Mouse (Mus musculus) T-cell, adult 2 months (primary cell): ENCODE results near the gene Zfp536.
A peak's percentile ranks its signal among the peaks of the same experiment; 100 is the strongest.
"Not testable (repeated sequence)": the region's sequence is repeated elsewhere in the genome, so short reads cannot be mapped to it uniquely, and the experiment has no call there.

Source experiments
- DNase-seq: peaks from one replicate; pipeline ENCODE4 v3.0.0; 2022; ENCODE audit warnings: low spot score

The Zfp536 gene

DNA sequence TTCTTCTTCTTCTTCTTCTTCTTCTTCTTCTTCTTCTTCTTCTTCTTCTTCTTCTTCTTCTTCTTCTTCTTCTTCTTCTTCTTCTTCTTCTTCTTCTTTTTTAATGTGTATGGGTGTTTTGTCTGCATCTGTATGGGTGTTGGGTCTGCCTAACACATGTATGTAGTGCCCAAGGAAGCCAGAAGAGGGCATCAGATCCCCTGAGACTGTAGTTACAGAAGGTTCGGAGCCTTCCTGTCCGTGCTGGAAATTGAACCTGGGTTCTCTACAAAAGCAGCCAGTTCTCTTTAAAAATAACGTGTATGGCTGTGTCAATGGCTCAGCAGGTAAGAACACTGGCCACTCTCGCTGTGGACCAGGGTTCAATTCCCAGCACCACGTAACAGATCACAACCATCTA is 167.0 kb downstream of the Zfp536 start:
- no peak for DNase-seq

DNA sequence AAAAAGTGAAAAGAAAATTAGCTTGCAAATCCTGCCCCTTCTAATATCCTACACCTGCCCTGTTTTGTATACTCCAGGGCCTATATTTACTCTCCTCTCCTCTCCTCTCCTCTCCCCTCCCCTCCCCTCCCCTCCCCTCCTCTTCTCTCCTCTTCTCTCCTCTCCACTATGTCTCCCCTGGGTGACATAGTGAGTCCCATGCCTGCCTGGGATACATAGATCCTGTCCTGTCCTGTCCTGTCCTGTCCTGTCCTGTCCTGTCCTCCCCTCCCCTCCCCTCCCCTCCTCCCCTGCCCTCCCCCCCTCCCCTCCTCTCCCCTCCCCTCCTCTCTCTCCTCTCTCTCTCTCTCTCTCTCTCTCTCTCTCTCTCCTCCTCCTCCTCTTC is 169.9 kb downstream of the Zfp536 start:
- not testable (repeated sequence) for DNase-seq

DNA sequence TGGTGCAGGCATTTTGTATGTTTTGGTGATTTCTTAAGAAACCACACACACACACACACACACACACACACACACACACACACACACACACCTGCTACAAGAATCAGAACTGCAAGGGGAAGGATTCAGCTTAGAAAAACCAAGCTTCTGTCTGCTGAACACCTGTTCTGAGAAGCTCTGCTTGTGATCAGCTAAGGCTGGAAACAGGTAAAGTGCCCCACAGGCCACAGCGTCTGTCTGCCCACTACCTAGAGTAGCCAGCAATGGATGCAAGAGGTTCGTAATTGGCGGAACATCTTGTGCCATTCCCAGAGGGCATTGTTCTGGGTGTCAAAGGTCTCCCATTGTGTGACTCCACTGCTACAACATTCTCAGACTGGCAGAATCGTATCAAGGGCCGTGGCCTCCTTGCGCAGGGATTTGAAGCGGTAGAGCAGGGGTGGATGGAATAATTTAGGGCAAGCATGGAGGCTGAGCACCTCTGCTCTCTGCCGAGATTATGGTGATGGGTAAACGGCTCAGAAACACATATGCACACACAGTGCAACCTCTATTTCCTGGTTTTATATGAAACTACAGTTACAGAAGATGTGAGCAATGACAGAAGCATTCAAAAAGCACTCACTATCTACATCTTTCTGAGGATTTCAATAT is 170.4 kb downstream of the Zfp536 start:
- no peak for DNase-seq

DNA sequence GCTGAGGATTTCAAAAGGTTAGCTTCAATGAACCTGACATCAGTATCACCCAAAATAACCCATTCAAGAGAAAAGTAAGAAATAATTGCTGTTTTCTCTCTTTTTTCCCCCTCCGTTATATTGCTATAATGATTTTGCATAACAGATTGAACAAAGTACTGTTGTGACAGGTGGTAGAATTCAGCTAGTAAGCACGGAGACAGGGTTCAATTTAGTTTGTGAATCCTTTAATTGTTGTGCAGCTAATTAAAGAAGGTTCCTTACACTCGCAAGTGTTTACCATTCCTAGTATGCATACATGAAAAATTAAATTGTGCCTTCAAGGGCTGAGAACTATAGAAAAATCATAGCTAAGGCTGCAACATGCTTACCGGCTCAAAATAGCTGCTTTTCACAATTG is 173.1 kb downstream of the Zfp536 start:
- no peak for DNase-seq

DNA sequence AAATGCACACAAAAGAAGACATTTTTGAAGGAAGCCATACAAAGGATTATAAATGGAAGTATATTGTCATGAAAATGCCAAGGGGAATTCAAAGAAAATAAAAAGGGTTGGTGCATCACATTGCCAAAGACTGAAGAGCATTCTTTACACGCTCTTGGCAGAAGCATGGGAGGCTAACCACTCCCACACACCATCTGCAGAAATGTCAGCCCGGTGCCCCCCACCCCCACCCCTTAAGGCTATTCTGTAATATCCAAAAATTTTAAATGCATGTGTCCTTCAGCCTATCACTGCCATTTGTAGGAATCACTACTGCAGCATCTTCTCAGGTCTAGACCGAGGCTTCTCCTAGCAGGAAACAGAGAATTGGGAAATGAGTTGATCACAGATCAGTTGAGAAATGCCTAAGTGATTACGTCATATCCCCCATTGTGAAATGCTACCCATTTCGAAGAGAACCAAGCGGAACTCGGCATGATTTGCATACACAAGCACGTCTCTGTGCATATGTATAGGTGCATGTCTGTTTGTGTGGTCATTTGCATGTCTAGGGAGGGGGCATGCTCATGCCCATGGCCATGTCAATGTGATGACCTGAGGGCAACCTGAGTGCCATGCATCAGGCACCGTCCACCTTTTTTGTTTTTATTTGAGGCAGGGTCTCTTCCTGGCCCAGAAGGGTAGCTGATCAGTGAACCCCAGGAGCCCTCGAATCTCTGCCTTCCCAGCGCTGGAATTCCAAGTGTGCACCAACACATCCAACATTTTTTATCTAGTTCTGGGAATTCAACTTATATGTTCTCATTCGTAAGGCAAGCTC is 179.0 kb downstream of the Zfp536 start:
- DNase-seq: no peak

DNA sequence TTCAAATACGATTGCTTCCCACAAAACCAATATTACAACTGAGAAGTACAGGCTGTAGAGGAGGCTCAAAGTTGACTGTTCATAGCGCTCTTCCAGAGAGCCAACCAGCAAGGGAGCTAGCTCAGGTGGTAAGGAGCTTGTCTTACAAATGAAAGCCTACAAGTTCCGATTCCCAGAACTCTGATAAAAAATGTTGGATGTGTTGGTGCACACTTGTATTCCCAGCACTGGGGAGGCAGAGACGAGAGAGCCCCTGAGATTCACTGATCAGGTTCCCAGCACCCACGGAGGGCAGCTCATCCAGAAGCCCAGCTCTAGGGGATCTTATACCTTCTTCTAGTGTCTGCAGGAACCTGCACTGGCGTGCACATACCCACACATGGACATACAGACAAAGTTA is 179.9 kb downstream of the Zfp536 start:
- DNase-seq: no peak

DNA sequence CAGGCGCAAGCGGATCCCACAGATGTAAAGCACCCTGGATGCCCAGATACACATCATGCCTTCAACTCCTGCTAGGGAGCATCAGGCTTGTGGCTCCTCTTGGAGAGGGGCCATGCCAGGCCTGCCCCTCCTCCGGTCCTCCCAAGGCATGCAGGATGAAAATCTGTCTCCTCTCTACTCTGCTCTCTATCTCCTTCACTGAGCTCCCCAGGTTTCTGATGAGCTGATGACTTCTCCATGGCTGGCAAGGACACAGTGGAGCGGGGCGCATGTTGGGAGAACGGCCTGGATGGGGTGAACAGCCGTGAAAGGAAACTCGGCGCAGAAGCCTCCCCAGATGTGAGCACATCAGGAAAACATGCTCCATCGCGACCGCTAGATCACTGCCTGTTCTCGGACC is 186.7 kb downstream of the Zfp536 start:
- no peak for DNase-seq

DNA sequence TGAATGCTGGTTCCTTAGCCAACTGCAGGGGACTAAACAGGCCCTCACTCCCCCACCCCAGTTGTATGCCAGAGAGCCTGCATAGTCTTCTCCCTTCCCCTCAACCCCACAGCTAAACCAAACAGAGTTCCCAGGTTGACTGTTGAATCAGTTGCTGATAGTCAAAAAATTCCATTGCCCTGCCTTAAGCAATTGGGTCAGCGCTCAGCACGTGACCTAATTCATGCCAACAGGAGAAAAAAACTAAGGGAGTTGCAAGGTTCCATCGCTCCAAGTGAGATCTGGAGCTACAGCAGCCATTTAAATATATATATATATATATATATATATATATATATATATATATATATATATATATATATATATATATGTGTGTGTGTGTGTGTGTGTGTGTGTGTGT is 192.2 kb downstream of the Zfp536 start:
- DNase-seq: no peak

DNA sequence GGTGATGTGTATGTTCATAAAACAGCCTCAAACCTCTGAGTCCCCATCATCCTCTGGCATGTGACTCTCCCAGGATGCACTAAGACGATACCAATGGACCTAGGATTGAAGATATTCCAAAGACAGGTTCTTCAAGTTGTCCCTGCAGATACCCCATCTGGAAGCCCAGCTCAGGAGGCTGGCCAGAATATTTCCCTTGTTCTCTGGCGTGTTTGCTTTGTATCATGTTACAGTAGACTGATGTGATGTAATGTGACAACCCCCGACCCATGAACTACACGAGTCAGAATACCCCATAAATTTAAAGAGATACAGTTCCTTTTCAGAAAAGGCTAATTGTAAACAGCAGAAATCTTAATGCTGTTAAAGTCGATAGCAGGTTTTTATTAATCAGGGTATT is 192.9 kb downstream of the Zfp536 start:
- DNase-seq: no peak

DNA sequence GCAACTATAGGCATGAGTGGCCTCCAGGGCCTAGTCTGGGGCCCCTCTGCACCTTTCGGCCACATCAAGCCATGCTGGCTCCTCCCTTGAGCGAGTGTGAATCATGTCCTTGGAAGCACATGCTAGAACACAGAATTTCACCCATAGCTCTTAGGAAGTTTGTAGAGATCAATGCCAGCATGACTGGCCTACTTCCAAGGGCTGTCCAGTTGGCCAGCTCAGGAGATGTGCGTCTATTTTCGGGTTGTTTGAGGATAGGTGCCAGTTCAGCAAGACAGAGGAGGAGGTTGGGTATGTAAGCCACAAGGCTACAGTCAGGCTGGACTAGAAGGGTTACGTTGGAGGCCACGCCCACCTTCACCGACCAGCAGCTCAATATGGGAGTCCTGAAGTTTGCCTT is 201.4 kb downstream of the Zfp536 start:
- no peak for DNase-seq

DNA sequence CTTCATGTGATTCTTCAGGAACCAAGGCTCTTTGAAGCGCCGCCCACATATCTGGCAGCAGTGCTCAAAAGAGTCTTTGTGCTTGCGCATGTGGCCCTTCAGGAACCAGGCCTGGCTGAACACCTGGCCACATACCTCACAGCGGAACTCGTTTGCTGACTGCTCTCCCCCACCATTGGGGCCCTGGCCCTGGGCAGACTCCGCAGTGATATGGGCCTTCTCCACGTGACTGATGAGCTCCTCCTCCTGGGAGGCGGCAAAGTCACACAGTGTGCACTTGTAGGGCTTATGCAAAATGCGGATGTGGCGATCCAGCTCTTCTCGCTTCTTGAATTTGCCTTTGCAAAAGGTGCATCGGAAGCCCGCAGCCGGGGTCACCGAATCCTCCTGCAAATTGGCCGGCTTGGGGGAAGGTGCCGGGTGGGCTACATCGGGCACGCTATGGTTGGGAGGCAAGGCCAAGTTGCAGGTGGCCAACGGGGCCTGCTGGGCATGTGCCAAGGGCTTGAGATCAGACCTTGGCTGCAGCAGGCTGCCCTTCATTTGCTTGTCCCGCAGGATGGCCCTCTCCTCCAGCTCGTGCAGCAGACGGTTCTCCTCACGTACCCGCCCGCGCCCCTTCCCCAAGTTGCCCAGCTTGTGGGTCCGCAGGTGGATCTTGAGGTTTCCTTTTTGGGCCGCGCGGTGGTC is 204.5 kb downstream of the Zfp536 start:
- DNase-seq: peak; percentile 37

DNA sequence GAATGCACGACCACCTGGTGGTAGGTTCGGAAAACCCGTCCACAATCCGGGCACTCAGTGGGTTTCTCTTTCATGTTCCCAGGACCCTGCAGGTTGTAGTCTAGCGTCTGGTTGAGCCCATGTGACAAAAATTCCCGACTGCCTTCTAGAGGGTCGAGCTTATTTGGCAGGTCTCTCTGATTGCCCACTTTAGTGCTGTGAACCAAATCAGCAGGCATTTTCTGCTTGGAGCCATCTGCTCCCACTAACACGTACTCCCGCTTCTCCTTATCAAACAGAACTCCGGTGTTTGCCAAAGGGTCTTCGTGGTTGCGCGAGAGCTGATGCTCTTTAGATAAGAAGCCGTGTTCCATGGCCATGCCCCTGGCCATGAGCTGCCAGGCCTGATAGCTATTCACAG is 205.4 kb downstream of the Zfp536 start:
- DNase-seq: no peak

DNA sequence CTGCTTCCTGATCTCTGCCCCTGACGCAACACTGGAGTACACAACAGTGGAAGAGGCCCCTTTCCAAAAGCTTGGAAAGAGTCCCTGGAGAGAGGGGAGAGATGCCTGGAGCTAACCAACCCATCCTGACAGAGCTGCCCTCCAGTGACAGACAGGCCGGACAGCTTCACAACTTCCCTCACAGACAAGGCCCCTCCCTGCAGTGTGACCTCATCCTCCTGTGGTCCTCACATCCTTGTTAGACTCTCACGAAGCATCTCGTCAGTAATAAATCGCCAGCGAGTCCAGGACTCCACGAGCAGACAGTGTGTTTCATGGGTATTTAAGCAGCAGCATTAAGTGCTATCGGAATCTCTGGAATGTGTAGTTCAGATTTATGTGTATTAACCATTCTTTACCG is 207.4 kb downstream of the Zfp536 start:
- DNase-seq: no peak

DNA sequence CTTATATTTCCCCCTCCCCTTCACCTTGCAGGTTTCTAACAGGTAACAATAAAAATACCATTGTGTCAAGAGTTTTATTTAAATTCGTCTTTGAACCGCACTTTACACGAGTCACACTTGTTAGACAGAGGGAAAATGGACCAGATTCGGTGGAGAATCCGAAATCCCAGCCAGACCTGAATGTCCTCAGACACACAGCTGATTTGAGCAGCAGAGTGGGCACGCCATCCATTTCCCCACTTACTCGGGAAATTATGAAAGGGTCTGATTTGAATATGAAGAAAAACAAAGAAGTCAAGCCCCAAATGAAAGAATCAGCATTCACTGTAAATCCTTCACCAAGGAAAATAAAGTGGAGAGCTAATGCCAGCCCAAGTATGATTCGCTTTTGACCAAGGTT is 208.1 kb downstream of the Zfp536 start:
- no peak for DNase-seq

DNA sequence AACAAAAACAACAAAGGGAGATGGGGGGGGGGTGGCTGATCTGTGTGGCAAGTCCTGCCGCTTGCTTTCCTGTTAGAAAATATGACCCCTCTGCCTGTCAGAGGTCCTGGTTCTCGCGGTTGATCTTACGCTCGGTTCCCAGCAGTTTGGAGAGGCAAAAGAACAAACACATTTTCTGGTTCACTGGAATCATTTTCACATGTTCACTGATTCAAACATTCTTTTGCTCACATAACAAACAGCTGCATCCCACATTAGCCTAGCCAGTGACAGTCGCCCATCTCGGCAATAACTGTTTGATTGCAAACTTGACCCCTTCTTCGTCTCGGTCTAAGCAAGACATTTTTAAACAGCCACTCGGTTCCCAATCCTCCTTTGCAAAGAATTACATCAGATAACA is 208.8 kb downstream of the Zfp536 start:
- DNase-seq: no peak

DNA sequence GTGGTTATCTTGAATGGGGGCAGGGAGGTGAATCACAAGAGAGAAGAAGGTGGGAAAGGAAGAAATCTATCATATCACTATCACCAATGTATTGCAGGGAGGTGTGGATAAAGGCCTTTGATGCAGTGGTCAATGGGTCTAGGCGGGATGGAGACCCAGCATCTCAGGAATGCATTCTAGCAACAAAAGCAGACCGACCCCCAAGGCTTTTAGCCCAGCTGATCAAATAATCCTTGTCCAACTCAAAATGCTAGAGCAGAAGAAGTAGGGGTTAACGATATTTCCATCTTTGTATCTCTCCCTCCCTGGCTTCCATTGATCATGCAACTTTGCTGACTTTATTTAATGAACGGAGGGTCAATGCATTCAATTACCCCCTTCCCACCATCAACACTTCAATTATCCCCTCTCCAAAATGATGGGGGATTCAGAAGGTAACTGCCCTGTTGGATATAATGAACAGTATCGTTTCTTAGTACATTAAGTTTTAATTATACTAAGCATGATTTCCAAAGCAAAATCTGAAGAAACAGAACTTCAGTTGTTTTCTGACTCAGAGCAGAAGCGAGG is 209.5 kb downstream of the Zfp536 start:
- DNase-seq: no peak

DNA sequence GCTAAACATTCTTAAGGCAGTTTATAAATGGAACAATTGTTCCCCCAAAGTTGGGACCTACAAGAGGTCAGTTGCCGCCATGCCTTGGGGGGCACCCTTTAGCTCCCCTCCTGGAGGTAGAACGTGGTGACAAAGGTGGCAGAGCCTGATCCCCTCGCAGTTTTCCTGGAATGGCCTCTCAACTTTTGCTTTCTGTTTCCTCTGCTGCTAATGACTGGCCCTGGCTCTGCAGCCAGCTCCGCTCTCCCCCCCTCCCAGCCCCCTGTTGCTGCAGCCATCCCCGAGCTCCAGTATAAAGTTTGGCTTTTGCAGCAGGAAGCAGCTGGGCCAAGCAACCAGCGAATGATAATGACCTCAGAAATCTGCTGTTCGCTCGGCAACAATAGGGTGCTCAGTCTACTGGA is 210.3 kb downstream of the Zfp536 start:
- no peak for DNase-seq

DNA sequence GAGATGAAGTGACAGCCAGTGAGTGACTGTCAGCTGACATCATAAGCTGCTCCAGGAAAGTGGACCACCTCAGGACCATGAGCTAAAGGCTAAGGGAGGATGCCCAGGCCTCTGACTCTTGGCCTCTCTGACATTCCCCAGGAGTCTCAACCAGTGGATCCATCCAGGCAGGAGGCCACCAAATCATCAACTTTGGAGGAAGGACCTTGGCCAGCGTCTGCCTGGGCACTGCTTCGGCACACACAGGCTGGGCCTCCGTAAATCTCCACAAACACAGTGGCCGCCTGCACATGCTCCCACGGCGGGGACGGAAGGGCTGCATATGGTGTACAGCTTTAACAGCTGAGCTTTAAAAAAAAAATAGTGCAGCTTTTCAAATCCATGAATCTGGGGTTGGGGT is 210.9 kb downstream of the Zfp536 start:
- DNase-seq: no peak

DNA sequence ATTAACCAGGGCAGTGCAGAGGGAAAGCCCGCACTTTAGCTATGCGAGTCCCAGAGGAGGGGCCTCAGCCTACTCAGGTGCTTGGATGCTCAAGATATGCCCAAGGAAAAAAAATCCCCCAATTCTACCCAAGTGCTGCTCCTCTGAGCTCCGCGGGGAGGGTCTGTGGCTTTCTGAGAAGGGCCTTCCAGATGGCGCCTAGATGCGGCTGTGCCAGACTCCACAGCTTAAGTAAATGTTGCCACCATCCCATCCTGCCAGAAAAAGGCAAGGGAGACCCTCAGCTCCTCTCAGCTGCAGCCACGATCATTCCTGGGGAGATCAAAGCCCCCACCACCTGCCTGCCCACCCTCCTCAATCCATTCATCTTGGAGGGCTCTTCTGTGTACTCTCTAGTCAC is 212.9 kb downstream of the Zfp536 start:
- no peak for DNase-seq

DNA sequence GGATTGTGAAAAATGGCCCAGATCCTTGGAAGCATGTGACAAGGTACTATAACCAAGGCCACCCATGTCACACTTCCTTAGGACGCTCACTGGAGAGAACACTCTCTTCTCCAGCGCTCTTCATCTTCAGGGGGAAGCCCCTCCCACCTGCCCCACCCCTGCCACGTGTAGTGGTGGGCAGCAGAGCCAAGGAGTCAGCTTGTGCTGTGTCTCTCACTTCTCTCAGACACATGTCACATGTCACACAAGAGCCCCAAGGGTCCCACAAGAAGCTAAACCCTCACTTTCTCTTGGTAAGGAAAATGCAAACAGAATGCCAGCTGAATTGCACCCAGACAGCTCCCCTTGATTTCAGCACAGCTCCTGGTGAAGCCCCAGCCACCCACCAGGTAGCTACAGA is 213.6 kb downstream of the Zfp536 start:
- no peak for DNase-seq

DNA sequence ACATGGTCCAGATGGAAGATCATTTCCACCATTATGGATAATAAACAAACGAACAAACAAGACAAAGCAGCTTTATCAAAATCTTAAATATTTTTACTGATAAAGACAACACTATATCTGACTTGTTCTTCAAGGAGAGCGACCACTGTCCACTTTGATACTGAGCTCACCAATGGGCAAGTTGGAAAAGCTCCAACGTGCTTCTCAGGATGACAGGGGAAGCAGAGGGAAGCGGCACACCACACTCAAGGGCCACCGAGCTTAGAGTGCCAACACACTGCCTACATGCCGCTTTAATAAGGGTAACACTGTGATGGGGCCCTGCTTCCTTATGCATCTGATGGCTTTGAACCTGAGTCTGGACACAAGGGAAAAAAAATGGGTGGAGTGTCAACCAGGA is 214.1 kb downstream of the Zfp536 start:
- DNase-seq: no peak

DNA sequence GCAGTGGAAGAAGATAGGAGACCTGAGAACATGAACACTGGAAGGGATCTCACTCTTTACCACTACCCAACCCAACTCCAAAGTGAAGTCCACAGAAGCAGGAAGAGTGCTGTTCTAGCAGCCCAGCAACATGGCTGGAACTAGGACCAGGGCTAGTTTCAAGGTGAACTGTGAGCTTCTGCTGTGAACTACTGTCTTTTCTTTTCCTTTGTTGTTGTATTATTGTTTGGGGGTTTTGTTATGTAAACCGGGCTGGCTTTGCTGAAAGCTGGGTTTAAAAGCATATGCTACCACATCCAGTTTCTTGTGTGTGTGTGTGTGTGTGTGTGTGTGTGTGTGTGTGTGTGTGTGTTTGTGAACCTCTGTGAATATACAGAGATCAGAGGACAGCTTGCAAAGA is 216.6 kb downstream of the Zfp536 start:
- DNase-seq: no peak

DNA sequence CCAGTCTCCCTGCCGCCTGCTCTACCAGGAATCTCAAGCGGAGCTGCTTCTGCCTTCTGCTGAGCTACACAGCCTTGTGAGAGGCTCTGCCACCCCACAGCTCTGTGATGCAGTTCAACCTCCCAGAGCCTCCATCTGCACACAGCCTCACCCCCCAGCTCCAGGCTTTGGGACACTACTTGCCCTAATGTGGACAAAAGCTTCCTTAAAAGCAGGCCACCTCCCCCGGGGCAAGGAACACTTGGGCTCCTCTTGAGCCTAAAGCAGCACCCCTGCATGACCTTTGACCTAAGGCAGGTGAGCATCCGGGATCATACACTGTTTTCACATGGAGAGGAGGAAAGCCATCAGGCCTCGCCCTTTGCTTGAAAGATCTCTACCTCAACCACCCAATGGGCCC is 219.0 kb downstream of the Zfp536 start:
- no peak for DNase-seq
